ENCODE assay signal across 9 mouse cellular contexts in genomic region chr17:14232629-14233028, GRCm38 (mm10). TPM values are rescaled to one million over a fixed set of nuclear protein-coding genes. Genes with fewer than 3 reads are reported as not detected.
DNase-seq lines count a peak whose midpoint lies in the region; ATAC-seq lines count a peak whose summit lies in the region.
"Had no signal": no experiment of that assay in that cellular context is flagged by ENCODE, and none has a peak within 500 bp of the region (broad histone marks: within the 10 kb centered on the region; RNA-seq: fewer than 3 reads in every experiment).

No protein-coding gene starts in this region.

- peak; percentile 75 for DNase-seq in forebrain, embryonic 10.5 days (ENCODE audit: extremely low spot score, low spot score)
- peak; percentile 82 to 90 for DNase-seq in cerebellum, postnatal 25 days
- DNase-seq in gastrocnemius, postnatal 14 days, result peak; percentile 81
- DNase-seq in kidney, adult 18-20 months, result peak; percentile 81
- peak; percentile 78 to 81 for DNase-seq in left cerebral cortex, postnatal 36 days (ENCODE audit: low spot score in 2 of 2)
- DNase-seq in naive thymus-derived CD4-positive, alpha-beta T cell, adult 2 months (ENCODE audit: low read depth), result peak; percentile 1
- peak; percentile 94 for DNase-seq in testis, postnatal 10 days (ENCODE audit: low spot score)

- H3K9ac ChIP-seq in forebrain, embryonic 12.5 days, result no peak overlapping the region

- H3K36me3 ChIP-seq in forebrain, embryonic 10.5 days (replicated peaks), result no peaks in the 10 kb centered on the region
- H3K36me3 ChIP-seq in forebrain, embryonic 12.5 days (replicated peaks), result no peaks in the 10 kb centered on the region

- H3K4me2 ChIP-seq in forebrain, embryonic 12.5 days, result no peak overlapping the region

- H3K27me3 ChIP-seq in forebrain, embryonic 10.5 days (ENCODE audit: poor library complexity, severe bottlenecking), result peaks cover 15% of the 10 kb centered on the region
- H3K27me3 ChIP-seq in forebrain, embryonic 12.5 days, result no peaks in the 10 kb centered on the region

- intact Hi-C loops in gastrocnemius, postnatal 14 days (cut with DNase I; ENCODE audit: low total_unique reads), result loop anchor here (2.0 to 10.0 kb wide), 3 partner anchors 54 to 672 kb away; no protein-coding TSS in a partner anchor
- intact Hi-C loops in left cerebral cortex, postnatal 36 days (cut with DNase I), result loop anchor here (1.0 to 5.0 kb wide), 2 partner anchors 288 to 670 kb away; no protein-coding TSS in a partner anchor

- no peak overlapping the region for H3K27ac ChIP-seq in forebrain, embryonic 10.5 days
- H3K27ac ChIP-seq in forebrain, embryonic 12.5 days, result no peak overlapping the region

- no peak overlapping the region for H3K4me3 ChIP-seq in forebrain, embryonic 10.5 days
- no peak overlapping the region for H3K4me3 ChIP-seq in forebrain, embryonic 12.5 days (replicated peaks)
- H3K4me3 ChIP-seq: megakaryocyte, embryonic 14.5 days had no signal

- WGBS in forebrain, embryonic 10.5 days, result 57% methylated on average over 3 of the region's 3 CpGs
- 58% methylated on average over 3 of the region's 3 CpGs for WGBS in forebrain, embryonic 12.5 days

- ATAC-seq in forebrain, embryonic 12.5 days (ENCODE audit: low FRiP score), result no peak

- H3K9me3 ChIP-seq in forebrain, embryonic 10.5 days, result no peaks in the 10 kb centered on the region
- H3K9me3 ChIP-seq in forebrain, embryonic 12.5 days, result no peaks in the 10 kb centered on the region
- H3K9me3 ChIP-seq: megakaryocyte, embryonic 14.5 days had no signal

- peaks cover 20% of the 10 kb centered on the region for H3K4me1 ChIP-seq in forebrain, embryonic 10.5 days
- peaks cover 7% of the 10 kb centered on the region; the same call in 1 of the 2 replicates for H3K4me1 ChIP-seq in forebrain, embryonic 12.5 days
- H3K4me1 ChIP-seq: megakaryocyte, embryonic 14.5 days had no signal

RNA-seq across cellular contexts. Expression of gene Dact2, which starts 28.5 kb away (rescaled TPM):
- polyA plus RNA-seq in forebrain, embryonic 10.5 days (2016; fragmentation: Nextera tagmentation; extraction: Ambion mirVana), result 0.33 and 0.52 TPM in 2 replicates
- polyA plus RNA-seq in forebrain, embryonic 12.5 days (2016; fragmentation: Nextera tagmentation; extraction: Ambion mirVana), result 0.50 and 1.1 TPM in 2 replicates
- 1 to 10 TPM; 2.2 to 3.6 TPM for total RNA-seq in gastrocnemius, postnatal 14 days (2021)
- 100 to 1,000 TPM in 1 of 2 experiments, 10 to 100 TPM in 1; 73.9 to 113 TPM for total RNA-seq in left cerebral cortex, postnatal 36 days (2021)

RNA-seq across cellular contexts. Expression of gene Smoc2, which starts 46.7 kb away (rescaled TPM):
- polyA plus RNA-seq in forebrain, embryonic 10.5 days (2016; fragmentation: Nextera tagmentation; extraction: Ambion mirVana), result 3.0 and 3.8 TPM in 2 replicates
- 8.5 and 13.2 TPM in 2 replicates for polyA plus RNA-seq in forebrain, embryonic 12.5 days (2016; fragmentation: Nextera tagmentation; extraction: Ambion mirVana)
- 10 to 100 TPM; 59.7 to 74.4 TPM for total RNA-seq in gastrocnemius, postnatal 14 days (2021)
- total RNA-seq in left cerebral cortex, postnatal 36 days (2021), result 10 to 100 TPM; 10.5 to 15.1 TPM

Comparison
In these comparisons a context has a peak if more than half of its experiments do, and no peak if none do; other contexts are left out.
1. DNase-seq: peak in every context shown above with its lines; median percentile 94 in testis, postnatal 10 days; 86 in cerebellum, postnatal 25 days; 81 in gastrocnemius, postnatal 14 days; 81 in kidney, adult 18-20 months; 80 in left cerebral cortex, postnatal 36 days; 75 in forebrain, embryonic 10.5 days; 1 in naive thymus-derived CD4-positive, alpha-beta T cell, adult 2 months.
2. RNA of gene Dact2, which starts 28.5 kb away (total RNA-seq): 73.9 to 113 TPM in left cerebral cortex, postnatal 36 days; 2.2 to 3.6 TPM in gastrocnemius, postnatal 14 days; every median in the first group is over 10 times any median in the second.